Mouse (Mus musculus) embryonic facial prominence, embryonic 12.5 days (tissue): ENCODE results near the gene Rab31. TPM values are rescaled to one million over a fixed set of nuclear protein-coding genes. Genes with fewer than 3 reads are reported as not detected.

Experiments
- ATAC-seq: fragments of 200-750 bp; cut with Nextera tagmentation; 2 replicates; pipeline ENCODE4 v1.8.0; 2017; ENCODE audit not compliant: insufficient number of reproducible peaks, insufficient read depth, low FRiP score, low TSS enrichment
- H3K27ac ChIP-seq: fragments of 300-500 bp; sonication (generic); 2 replicates; pipeline ENCODE4 v1.5.1; 2016; ENCODE audit warnings: mild to moderate bottlenecking
- H3K27me3 ChIP-seq: fragments of 300-500 bp; sonication (generic); 2 replicates; pipeline ENCODE4 v1.6.1; 2016; ENCODE audit warnings: mild to moderate bottlenecking, moderate library complexity
- H3K36me3 ChIP-seq: fragments of 300-500 bp; sonication (generic); 2 replicates; pipeline ENCODE4 v1.6.1; 2016; ENCODE audit warnings: mild to moderate bottlenecking
- H3K4me1 ChIP-seq: fragments of 300-500 bp; sonication (generic); 2 replicates; pipeline ENCODE4 v1.6.1; 2016
- H3K4me2 ChIP-seq: fragments of 300-500 bp; sonication (generic); replicated peaks from 2 replicates; pipeline ENCODE4 v1.6.1; 2016; ENCODE audit warnings: mild to moderate bottlenecking, moderate library complexity
- H3K4me3 ChIP-seq: fragments of 300-500 bp; sonication (generic); 2 replicates; pipeline ENCODE4 v1.5.1; 2016; ENCODE audit warnings: mild to moderate bottlenecking
- H3K9ac ChIP-seq: fragments of 300-500 bp; sonication (generic); 2 replicates; pipeline ENCODE4 v1.6.1; 2016; ENCODE audit warnings: mild to moderate bottlenecking, moderate library complexity
- H3K9me3 ChIP-seq: fragments of 300-500 bp; sonication (generic); 2 replicates; pipeline ENCODE4 v1.6.1; 2016; ENCODE audit warnings: mild to moderate bottlenecking, moderate library complexity
- WGBS: fragments of 180-500 bp; shearing (Covaris S2); methylation state at CpG from one replicate; pipeline ENCODE4 v1.1.7; 2016; 5-methylcytosine and 5-hydroxymethylcytosine counted together
- polyA plus RNA-seq: library from polyadenylated mRNA; unstranded; fragments of >200 nt; fragmentation: Nextera tagmentation; extraction: Ambion mirVana; gene quantifications from 2 replicates; pipeline ENCODE4 v1.2.1, GENCODE M21; 2016

The Rab31 gene
- polyA plus RNA-seq, 1 experiment from 2014 or later = 66.7 TPM

DNA sequence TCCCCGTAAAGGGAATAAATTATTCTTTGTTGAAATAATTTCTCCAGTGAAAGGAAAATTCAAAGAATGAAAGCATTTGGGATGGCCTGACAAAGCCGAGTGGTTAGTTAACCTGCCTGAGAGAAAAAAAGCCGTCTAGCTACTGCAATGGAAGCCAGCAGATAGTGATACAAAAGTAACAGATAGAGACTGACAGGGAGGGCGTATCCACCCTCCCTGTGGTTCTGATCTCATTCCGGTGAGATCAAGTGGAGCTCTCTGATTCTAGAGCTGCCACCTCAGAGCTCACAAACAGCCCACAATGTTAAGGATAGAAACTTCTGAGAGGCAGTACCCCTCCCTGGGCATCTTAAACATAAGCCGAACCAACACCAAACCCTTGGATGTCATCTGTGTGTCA is 23.6 kb downstream of the Rab31 start:
- Histone ChIP-seq H3K27ac (no peak overlapping the region), H3K27me3 (no peaks in the 10 kb centered on the region), H3K9ac (no peak overlapping the region), H3K4me3 (no peak overlapping the region), H3K36me3 (peaks cover 8% of the 10 kb centered on the region), H3K9me3 (0 out of 2 replicates have a peak, but pooled peaks cover 3% of the 10 kb centered on the region), H3K4me1 (no peaks in the 10 kb centered on the region), H3K4me2 (no peak overlapping the region)
- ATAC-seq = no peak
- 86% methylated on average over 6 of the region's 6 CpGs for WGBS

DNA sequence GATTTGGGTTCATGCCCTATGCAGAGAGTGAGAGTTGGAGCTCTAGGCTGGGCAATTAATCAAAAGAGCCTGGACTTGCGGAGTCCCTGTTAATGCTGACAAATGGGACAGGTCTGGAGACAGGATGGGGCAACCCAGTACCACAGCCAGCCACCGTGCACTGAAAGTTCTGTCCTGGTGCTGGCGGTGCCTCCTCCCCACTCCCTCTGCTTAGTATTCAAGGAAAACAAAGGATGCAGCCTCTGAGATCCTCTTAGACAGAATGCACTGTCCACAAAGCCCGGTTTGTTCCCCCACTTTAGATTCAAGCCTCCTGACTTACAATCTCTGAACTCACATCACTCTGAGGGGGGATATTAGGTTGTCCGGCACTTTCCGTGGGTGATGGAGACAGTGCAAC is 26.2 kb downstream of the Rab31 start:
- Histone ChIP-seq H3K4me2 (no peak overlapping the region), H3K4me1 (no peaks in the 10 kb centered on the region), H3K27me3 (no peaks in the 10 kb centered on the region), H3K9me3 (0 out of 2 replicates have a peak, but pooled peaks cover 3% of the 10 kb centered on the region), H3K4me3 (no peak overlapping the region), H3K9ac (no peak overlapping the region), H3K36me3 (peaks cover 2% of the 10 kb centered on the region; the same call in 1 of the 2 replicates), H3K27ac (no peak overlapping the region)
- no peak for ATAC-seq
- 85% methylated on average over 6 of the region's 6 CpGs for WGBS

DNA sequence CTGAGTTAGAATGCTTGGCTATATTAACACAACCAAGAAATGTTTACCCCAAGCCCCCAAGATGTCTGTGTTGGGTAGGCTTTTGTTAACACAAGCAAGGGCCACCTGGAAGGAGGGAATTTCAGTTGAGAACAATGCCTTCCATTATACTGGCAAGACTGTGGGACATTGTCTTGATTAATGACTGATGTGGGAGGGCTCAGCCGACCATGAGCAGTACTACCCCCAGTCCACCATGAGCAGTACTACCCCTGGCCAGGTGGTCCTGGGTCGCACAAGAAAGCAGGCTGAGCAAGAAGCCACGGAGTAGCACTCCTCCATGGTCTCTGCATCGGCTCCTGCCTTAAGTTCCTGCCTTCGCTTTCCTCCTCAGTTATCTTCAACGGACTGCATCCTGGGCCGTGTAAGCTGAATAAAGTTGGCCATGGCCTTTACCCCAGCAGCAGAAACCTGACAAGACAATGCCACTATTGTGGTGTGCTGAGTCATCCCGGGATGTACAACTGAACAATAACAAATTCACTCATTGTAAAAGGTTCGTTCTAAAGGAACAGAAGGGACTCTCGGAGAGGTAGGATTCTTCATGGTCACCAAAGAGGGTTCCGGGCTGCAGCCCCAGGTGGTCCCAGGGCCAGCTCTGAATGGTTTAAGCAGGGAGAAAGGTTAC is 28.8 kb downstream of the Rab31 start:
- no peak overlapping the region for H3K9ac ChIP-seq
- H3K36me3 ChIP-seq = peaks cover 2% of the 10 kb centered on the region; the same call in 1 of the 2 replicates
- no peaks in the 10 kb centered on the region for H3K4me1 ChIP-seq
- no peak overlapping the region for H3K4me2 ChIP-seq
- no peak overlapping the region for H3K27ac ChIP-seq
- ATAC-seq = no peak
- no peak overlapping the region for H3K4me3 ChIP-seq
- no peaks in the 10 kb centered on the region for H3K27me3 ChIP-seq
- H3K9me3 ChIP-seq = no peaks in the 10 kb centered on the region
- WGBS = 73% methylated on average over 11 of the region's 11 CpGs

DNA sequence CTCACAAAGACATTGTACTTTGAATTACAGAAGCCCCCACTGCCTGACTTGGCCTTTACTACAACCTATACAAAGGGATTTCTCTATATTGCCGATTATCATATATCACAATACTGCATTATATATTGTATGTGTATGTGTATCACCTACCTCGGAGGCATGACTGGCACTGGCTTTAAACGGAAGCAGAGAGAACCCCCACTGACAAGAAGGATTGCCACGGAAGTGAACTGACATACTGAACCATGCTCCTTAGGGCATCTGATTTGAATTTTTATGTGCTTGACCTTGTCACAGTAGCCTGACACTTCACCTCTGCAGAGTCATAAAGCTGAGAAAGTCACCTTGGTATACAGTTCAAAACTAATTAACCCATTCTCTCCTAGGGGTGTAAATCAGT is 29.6 kb downstream of the Rab31 start:
- Histone ChIP-seq H3K4me2 (no peak overlapping the region), H3K4me1 (no peaks in the 10 kb centered on the region), H3K4me3 (no peak overlapping the region), H3K9me3 (no peaks in the 10 kb centered on the region), H3K36me3 (peaks cover 2% of the 10 kb centered on the region; the same call in 1 of the 2 replicates), H3K27ac (no peak overlapping the region), H3K9ac (no peak overlapping the region), H3K27me3 (no peaks in the 10 kb centered on the region)
- WGBS = 64% methylated on average over 4 of the region's 4 CpGs
- ATAC-seq = no peak

DNA sequence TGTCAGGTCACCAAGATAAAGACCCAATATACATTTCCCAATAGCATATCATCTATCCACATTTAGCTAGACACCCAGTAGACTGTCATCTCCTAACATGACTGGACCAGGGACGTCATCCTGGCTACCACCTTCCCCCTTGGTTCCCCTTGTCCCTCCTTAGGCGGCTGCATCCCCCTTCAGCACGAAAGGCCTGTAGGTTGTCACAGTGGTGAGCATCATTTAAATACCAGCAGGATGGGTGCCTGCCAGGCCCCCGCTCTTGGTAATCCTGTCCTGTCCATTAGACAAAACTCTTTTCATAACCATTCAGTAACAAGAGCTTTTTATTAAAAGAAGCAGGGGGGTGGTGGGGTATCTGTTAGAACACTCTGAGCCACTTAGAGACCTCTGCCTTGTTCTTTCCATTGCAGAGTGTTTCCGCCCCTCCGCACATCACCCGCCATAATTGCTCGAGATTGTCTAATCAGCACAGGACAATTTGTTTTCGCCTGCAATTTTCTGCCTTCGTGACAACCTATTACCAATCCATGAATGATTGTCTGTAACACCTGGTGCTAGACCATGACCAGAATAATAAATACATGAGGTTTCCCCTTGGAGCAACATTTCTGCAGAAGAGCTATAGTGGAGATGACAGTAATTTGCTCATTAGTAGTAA is 30.2 kb downstream of the Rab31 start:
- no peaks in the 10 kb centered on the region for H3K4me1 ChIP-seq
- H3K27ac ChIP-seq = no peak overlapping the region
- no peaks in the 10 kb centered on the region for H3K9me3 ChIP-seq
- H3K9ac ChIP-seq = no peak overlapping the region
- 70% methylated on average over 10 of the region's 10 CpGs for WGBS
- H3K4me2 ChIP-seq = no peak overlapping the region
- H3K27me3 ChIP-seq = no peaks in the 10 kb centered on the region
- H3K36me3 ChIP-seq = peaks cover 2% of the 10 kb centered on the region; the same call in 1 of the 2 replicates
- H3K4me3 ChIP-seq = no peak overlapping the region
- no peak for ATAC-seq

DNA sequence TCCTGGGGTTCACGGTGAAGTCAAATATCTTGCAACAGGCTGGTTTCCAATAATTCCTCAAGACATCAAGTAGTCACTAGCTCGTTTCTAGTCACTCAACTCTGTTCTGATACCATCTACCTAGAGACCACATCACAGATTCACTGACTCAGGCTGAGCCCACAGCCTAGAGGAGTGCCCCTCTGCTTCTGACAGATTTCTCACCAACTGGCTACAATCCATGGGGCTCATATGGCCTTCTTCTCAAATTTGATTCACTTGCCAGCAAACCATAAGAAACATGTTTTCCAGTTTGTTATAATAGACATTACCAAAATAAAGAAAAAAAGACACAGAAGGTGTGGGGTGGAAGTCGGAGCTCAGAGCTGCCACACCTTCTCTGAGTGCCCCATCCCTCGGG is 31.0 kb downstream of the Rab31 start:
- H3K9ac ChIP-seq = no peak overlapping the region
- no peaks in the 10 kb centered on the region for H3K27me3 ChIP-seq
- ATAC-seq = no peak
- H3K36me3 ChIP-seq = peaks cover 2% of the 10 kb centered on the region; the same call in 1 of the 2 replicates
- H3K4me3 ChIP-seq = no peak overlapping the region
- whole genome bisulfite sequencing = 88% methylated on average over 4 of the region's 4 CpGs
- no peaks in the 10 kb centered on the region for H3K4me1 ChIP-seq
- no peak overlapping the region for H3K27ac ChIP-seq
- H3K4me2 ChIP-seq = no peak overlapping the region
- no peaks in the 10 kb centered on the region for H3K9me3 ChIP-seq

DNA sequence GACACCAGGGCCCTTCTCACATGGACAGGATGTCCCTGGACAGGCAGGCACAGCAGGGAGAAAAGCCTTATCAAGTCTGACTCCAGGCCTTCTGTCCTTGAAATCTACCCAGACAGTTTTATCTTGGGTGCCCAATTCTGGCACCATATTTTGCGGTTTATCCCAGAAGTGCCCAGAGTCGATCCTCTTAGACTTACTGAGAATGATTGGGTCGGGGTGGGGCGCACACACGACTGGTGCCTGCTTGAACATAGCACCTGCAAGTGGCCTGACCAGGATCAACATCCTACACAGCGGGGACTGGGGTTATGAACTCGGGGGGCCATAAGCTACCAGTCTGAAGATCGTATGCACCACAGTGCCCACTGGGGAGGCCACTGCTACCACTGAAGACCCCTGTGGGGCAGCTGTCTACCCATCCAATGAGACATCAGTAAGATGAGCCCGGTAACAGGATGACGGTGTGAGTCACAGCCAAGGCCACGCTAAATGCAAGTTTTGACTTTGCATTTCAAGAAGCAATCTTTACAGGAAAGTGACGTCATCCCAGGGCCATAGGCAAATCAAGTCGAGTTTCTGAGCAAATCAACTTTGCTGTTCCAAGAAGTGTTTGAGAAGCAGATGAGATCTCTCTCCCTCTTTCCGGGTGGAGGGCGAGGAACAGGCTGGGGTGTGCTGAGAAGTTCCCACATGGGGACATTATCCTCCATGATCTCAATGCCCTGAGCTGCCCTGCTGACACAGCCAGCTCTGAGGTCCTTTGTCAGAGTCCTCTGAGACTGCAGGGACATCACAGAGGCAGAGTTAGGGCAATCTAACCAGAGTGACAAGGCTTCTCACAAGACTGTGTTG is 32.5 kb downstream of the Rab31 start:
- Histone ChIP-seq H3K4me2 (no peak overlapping the region), H3K27ac (no peak overlapping the region), H3K36me3 (0 out of 2 replicates have a peak, but pooled peaks cover 2% of the 10 kb centered on the region), H3K9me3 (no peaks in the 10 kb centered on the region), H3K4me1 (no peaks in the 10 kb centered on the region), H3K9ac (no peak overlapping the region), H3K27me3 (no peaks in the 10 kb centered on the region), H3K4me3 (no peak overlapping the region)
- 88% methylated on average over 15 of the region's 15 CpGs for WGBS
- no peak for ATAC-seq

DNA sequence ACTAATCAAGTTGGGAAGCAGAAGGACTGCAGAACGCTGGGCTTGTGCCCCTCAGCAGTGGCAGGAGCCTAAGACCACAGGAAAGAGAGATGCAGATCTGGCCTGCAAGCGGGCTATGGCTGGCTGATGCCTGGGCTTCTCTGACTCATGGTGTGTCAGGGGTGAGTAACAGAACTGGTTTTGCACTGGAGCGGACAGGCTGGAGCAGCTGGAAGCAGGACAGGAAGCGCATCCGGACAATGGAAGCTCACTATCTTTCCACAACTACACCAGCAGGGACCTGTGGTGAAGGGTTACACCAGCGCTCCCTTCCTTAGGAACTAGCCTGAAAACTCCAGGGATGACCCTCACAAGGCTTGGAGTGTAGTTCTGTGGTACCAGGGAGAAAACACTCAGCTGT is 34.9 kb downstream of the Rab31 start:
- Histone ChIP-seq H3K4me2 (no peak overlapping the region), H3K36me3 (no peaks in the 10 kb centered on the region), H3K4me1 (no peaks in the 10 kb centered on the region), H3K9me3 (no peaks in the 10 kb centered on the region), H3K27ac (no peak overlapping the region), H3K27me3 (no peaks in the 10 kb centered on the region), H3K9ac (no peak overlapping the region), H3K4me3 (no peak overlapping the region)
- no peak for ATAC-seq
- WGBS = 79% methylated on average over 6 of the region's 6 CpGs

DNA sequence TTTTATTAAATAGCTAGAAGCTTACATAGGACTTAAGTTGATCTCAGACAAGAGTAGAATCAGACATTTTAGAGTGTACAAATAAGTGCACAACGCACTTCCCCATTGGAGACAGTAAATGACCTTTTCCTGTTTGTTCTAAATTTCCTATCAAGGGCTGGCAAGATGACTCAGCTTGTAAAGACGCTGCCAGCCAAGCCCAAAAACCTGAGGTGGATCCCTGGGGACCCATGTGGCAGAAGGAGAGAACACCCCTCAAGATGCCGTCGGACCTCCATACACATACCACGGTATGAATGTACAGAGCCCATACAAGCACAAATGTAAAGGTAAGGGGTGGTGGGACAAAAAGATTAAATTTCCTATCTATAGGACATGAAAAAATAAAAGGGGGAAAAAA is 35.4 kb downstream of the Rab31 start:
- H3K4me2 ChIP-seq = no peak overlapping the region
- 80% methylated on average over 5 of the region's 5 CpGs for WGBS
- H3K9ac ChIP-seq = no peak overlapping the region
- H3K4me1 ChIP-seq = no peaks in the 10 kb centered on the region
- H3K9me3 ChIP-seq = no peaks in the 10 kb centered on the region
- no peak overlapping the region for H3K27ac ChIP-seq
- ATAC-seq = no peak
- H3K27me3 ChIP-seq = no peaks in the 10 kb centered on the region
- H3K4me3 ChIP-seq = no peak overlapping the region
- H3K36me3 ChIP-seq = no peaks in the 10 kb centered on the region

DNA sequence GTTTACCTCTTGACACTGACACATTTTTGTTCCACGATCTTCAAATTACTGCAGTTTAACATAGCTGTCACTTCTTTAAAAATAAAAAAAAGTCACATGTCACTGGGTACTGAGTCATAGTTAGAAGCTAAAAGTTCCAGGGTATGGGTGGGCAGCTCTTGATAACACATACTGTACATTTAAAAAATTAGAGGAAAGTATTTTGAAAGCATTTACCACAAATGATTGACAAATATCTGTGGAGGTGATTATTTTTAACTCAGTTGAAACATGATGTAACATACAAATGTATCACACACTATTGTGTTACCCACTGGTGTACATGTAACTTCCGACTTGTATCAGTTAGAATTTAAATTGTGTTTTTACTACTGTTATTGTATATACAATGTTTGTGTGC is 37.5 kb downstream of the Rab31 start:
- 86% methylated on average over 2 of the region's 2 CpGs for WGBS
- no peak for ATAC-seq
- no peaks in the 10 kb centered on the region for H3K27me3 ChIP-seq

DNA sequence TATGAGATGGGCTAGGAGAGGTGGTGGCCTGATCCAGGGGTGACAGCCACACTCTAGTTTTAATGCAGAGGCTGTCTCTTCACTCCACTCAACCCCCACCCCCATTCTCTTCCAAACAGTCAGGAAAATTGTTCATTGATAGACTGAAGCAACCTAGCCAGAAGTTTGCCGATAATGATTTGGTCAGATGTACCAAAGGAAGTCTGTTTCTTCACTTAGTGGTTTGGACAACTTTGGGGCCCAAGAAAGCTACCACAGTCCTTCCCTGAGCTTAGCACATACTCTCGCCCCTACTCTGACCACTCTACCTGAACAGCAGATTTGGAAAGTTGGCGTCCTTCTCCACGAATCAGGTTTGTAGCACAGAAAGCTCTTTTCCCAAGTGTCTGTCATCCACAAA is 39.9 kb downstream of the Rab31 start:
- Histone ChIP-seq H3K4me3 (no peak overlapping the region), H3K9me3 (no peaks in the 10 kb centered on the region), H3K9ac (no peak overlapping the region), H3K27me3 (no peaks in the 10 kb centered on the region), H3K4me1 (no peaks in the 10 kb centered on the region), H3K4me2 (no peak overlapping the region), H3K27ac (no peak overlapping the region), H3K36me3 (no peaks in the 10 kb centered on the region)
- no peak for ATAC-seq
- 86% methylated on average over 4 of the region's 4 CpGs for WGBS

More for the DNA sequence above, 37.5 kb downstream of the Rab31 start:
- no peak overlapping the region for H3K4me2 ChIP-seq
- no peaks in the 10 kb centered on the region for H3K36me3 ChIP-seq
- no peaks in the 10 kb centered on the region for H3K4me1 ChIP-seq
- no peak overlapping the region for H3K27ac ChIP-seq
- H3K9ac ChIP-seq = no peak overlapping the region
- no peaks in the 10 kb centered on the region for H3K9me3 ChIP-seq
- no peak overlapping the region for H3K4me3 ChIP-seq

DNA sequence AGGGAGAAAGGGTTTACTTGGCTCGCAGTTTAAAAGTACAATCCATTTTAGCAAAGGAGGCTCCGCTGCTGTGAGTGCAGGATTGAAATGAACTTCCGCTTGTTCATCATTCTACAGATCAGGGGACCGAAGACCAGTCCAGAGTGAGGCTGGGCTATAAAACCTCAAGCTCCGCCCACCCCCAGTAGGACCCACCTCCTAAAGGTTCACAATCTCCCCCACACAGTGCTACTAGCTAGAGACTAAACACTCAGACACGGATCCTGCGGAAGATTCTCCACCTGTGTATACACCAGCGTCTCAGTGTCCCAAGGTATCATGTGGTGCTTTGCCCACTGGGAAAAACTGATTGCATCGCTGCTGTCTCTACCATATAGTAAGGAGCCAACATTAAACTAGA is 40.8 kb downstream of the Rab31 start:
- no peak for ATAC-seq
- Histone ChIP-seq H3K9me3 (no peaks in the 10 kb centered on the region), H3K27me3 (no peaks in the 10 kb centered on the region), H3K4me3 (no peak overlapping the region), H3K36me3 (no peaks in the 10 kb centered on the region), H3K4me2 (no peak overlapping the region), H3K9ac (no peak overlapping the region), H3K27ac (no peak overlapping the region), H3K4me1 (no peaks in the 10 kb centered on the region)
- 89% methylated on average over 9 of the region's 9 CpGs for WGBS
